Mouse (Mus musculus) splenic B cell, adult 2 months (primary cell): ENCODE data around the gene Ptma.
"Not testable (repeated sequence)": the region's sequence is repeated elsewhere in the genome, so short reads cannot be mapped to it uniquely, and the experiment has no call there.

Experiments
- DNase-seq: peaks from one replicate; pipeline ENCODE4 v3.0.0-alpha.2; 2011; ENCODE audit warnings: low read depth, low spot score
- H3K27me3 ChIP-seq: 2 replicates; pipeline ENCODE4 v1.6.1; 2012; ENCODE audit warnings: mild to moderate bottlenecking, low read length, moderate library complexity, mixed read lengths; ENCODE audit not compliant: control insufficient read depth, poor library complexity, insufficient read depth, severe bottlenecking
- H3K36me3 ChIP-seq: 2 replicates; pipeline ENCODE4 v1.6.1; 2012; ENCODE audit warnings: mild to moderate bottlenecking, low read length, moderate library complexity, mixed read lengths; ENCODE audit not compliant: control insufficient read depth, poor library complexity, insufficient read depth, severe bottlenecking

The Ptma gene

DNA sequence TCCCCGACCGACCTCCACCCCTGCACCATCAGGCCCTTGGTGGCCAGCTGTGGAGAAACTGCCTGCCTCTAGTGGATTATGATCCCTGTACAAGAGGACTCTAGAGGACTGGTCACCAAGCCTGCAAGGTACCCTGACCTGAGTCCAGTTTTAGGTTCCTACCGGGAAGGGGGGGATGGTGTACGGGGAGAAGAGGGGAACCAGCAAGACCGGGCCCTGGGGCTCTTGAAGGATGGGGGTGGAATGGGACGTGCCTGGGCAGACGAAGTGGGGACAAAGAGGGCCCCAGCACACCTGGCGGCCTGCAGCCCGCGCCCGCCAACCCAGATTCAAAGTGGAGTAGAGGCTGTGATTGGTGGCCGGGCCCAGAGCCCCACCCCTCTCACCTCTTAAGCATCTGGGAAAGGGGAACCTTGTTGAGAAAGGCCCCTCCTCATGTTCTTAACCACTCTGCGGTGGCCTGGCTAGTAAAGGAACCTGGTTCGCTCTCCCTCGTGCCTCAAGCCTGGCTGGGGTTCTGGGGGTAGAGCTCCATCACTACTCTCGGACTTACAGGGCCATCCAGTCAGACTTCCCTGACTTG, 23.3 kb upstream of the Ptma start:
- no peaks in the 10 kb centered on the region for H3K36me3 ChIP-seq
- H3K27me3 ChIP-seq = no peaks in the 10 kb centered on the region
- DNase-seq = peak; percentile 83

DNA sequence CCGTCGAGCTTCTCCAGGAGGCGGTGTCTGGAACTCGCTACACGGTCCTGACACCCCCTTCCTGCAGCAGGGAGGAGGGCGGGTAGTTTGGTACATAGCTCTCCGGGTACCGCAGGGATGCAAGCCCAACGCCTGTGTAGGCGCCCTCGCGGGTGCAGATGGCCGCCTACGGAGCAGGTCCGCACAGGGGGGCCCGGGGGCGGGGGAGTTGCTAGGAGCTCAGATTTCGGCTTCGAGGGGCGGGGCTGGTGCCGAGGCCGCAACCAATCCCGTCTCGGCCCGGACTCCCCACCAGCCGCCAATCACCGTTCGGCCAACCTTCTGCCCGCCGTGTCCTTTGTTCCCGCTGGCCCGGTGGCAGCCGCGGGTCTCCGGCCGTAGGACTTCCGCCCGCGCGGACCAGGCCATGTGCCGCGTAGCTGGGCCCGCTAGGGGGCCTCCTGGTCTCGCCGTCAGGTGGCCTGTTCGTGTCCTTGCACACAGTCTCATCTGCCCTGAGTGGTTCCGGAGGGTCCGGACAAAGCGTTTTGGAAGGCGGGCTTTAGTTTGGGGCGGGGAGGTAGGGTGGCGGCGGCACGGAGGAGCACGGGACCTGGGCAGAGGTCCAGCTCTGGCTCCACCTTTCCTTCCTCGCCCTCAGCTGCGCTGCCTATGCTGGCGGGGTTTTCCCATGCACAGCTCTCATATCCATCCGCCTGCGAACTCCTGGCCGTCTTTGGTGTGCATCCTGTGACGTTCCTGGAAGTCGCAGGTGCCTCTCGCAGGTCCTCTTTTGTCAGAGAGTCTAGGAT, 22.4 kb upstream of the Ptma start:
- H3K27me3 ChIP-seq = no peaks in the 10 kb centered on the region
- DNase-seq = peak; percentile 83
- no peaks in the 10 kb centered on the region for H3K36me3 ChIP-seq

DNA sequence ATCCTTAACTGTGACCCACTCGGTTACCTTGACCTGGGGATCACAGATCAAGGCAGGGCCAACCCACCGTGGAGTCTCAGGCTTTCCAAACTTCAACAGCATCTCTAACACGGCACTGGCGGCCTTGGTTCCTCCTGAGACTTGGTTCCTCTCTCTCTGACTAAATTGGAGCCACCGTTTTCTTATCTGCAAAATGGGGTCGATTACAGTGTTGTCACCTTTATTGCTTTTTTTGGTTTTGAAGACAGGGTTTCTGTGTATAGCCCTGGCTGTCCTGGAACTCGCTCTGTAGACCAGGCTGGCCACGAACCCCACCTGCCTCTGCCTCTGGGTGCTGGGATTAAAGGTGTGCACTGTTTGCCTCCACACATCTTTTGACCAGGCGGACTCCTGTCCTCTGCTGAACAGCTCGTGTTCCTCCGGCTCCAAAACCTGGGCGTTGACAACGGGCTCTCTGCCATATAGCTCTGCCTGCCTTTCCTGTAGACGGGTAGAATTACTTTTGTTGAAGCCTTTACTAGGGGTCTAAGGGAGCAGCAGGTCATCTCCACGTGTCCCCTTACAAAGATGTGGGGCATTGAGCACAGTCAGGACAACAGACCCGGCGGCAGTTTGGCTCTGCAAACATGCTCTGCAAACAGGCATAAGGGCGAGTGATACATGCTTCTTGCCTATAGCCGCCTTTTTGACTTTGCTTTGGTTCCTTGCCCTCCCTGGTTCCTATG, 21.7 kb upstream of the Ptma start:
- DNase-seq = no peak

DNA sequence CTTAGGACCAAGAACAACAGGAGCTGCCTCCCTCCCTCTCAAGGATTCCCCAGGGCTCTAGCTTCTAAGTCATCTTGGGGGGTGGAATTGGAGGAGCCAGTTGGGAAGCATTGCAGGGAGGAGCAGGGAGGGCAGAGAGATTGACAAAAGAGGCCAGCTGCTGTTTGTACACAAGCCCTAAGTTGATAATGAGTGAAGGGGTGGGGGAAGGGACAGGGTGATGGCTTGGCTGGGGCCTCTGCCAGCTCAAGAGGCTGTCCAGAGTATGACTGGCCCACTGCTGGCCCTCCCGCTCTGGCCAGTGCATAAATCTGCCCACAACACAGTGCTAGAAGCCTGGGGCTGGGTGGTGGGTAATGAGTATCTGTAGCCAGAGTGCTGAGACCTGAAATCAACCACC, 21.1 kb upstream of the Ptma start:
- no peaks in the 10 kb centered on the region for H3K27me3 ChIP-seq
- H3K36me3 ChIP-seq = no peaks in the 10 kb centered on the region
- no peak for DNase-seq

More for the DNA sequence above, 21.7 kb upstream of the Ptma start:
- Histone ChIP-seq H3K27me3 (no peaks in the 10 kb centered on the region), H3K36me3 (no peaks in the 10 kb centered on the region)

DNA sequence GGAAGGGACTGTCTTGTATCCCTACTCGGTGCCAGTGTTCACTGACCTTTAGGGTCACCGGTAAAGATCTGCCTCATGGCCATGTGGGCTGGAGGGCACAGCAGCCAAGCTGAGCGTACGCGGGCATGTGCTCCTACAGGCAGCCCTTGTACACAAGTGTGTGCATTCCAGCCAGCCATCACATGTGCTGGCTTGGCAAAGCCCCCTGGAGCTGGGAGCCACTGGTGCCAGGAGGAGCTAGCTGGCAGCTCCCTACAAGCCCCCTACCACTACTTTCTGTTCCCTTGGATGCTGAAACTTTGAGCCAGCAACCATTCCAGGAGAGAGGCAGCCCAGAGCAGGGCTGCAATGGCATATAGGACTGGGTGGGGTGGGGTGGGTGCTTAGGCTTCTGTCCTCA, 20.1 kb upstream of the Ptma start:
- no peak for DNase-seq
- H3K27me3 ChIP-seq = no peaks in the 10 kb centered on the region
- no peaks in the 10 kb centered on the region for H3K36me3 ChIP-seq

DNA sequence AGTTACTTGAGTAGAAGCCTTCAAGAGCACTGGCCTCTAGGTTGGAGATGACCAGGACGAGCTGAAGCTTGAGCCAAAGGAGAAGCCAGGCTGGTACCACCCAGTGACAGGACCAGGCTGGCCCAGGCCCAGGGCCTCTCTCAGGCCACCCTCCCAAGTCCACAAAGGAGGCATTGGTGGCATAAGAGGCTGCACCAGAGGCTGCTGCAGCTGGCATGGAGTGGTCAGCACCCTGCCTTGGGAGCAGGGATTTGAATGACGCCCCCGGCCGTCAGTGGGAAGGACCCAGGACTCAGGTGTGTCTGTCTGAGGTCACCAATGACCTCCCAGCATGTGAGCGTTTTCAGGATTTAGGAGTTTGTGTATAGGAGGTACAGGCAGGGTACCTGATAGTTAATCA, 18.7 kb upstream of the Ptma start:
- no peak for DNase-seq
- Histone ChIP-seq H3K36me3 (no peaks in the 10 kb centered on the region), H3K27me3 (no peaks in the 10 kb centered on the region)

DNA sequence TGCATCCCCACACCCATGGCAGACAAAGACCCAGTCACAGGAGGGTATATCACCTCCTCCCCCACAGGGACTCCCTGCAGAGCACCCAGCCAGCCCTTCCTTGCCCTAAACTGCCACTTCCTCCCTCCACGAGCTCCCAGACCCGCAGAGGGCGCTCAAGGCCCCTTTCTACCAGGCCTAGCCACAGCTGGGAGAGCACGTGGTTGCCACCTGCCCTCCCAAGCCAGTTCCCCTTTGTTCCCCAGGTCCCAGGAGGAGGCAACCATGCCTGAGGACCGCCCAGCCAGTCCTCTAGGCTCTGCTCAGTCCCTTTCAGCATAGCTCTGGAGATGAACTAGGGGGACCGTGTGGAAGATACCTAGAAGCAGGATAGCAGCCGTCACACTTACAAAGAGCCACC, 17.1 kb upstream of the Ptma start:
- no peaks in the 10 kb centered on the region for H3K27me3 ChIP-seq
- DNase-seq = peak; percentile 93

DNA sequence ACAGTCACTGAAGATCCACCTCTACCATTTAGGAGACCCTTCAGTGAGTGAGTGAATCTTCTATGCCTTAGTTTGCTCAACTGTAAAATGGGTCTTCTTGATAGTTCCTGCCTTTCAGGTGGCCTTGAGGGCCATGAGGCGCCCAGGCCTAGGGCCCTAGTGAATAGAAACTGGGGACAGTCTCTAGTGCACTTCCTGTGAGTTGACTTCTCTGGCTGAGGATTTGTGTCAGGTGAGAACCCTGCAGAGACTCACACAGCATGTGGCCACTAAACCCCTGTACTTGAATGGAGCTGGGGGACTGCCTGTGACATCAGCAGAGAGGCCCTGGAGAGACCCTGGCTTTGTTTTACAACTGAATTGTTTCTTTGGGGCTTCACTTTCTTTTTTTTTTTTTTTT, 16.3 kb upstream of the Ptma start:
- peak; percentile 38 for DNase-seq
- Histone ChIP-seq H3K36me3 (no peaks in the 10 kb centered on the region), H3K27me3 (no peaks in the 10 kb centered on the region)

More for the DNA sequence above, 17.1 kb upstream of the Ptma start:
- no peaks in the 10 kb centered on the region for H3K36me3 ChIP-seq

DNA sequence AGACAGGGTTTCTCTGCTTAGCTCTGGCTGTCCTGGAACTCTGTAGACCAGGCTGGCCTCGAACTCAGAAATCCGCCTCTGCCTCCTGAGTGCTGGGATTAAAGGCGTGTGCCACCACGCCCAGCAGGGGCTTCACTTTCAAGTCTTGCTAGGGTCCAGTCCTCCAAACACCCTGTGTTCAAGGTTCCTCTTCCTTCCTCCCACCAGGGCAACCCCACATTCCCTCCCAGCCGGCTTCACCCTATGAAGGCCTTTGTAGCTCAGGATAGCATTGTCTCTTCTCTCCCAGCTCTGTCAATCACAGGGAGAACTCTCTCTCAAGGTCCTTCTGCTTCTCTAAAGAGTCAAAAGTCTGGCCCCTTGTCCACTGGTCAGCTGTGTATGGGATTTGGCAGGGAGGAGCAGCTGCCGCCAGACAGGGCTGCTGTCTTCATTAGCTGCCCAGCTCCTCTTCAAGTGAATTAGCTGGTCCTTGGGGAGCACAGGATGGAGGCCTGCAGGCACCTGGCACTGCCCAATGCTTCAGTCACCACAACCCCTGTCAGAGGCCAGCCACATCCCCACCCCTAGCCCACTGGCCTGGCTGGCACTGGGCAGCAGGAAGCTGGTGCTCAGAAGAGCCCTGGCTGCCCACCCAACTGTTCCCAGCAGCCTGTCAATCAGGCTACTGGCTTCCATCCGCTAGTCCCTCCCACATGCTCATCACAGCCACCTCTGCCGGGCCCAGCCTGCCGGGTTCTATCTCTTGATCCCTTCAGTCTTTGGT, 15.7 kb upstream of the Ptma start:
- Histone ChIP-seq H3K36me3 (no peaks in the 10 kb centered on the region), H3K27me3 (no peaks in the 10 kb centered on the region)
- DNase-seq = no peak

DNA sequence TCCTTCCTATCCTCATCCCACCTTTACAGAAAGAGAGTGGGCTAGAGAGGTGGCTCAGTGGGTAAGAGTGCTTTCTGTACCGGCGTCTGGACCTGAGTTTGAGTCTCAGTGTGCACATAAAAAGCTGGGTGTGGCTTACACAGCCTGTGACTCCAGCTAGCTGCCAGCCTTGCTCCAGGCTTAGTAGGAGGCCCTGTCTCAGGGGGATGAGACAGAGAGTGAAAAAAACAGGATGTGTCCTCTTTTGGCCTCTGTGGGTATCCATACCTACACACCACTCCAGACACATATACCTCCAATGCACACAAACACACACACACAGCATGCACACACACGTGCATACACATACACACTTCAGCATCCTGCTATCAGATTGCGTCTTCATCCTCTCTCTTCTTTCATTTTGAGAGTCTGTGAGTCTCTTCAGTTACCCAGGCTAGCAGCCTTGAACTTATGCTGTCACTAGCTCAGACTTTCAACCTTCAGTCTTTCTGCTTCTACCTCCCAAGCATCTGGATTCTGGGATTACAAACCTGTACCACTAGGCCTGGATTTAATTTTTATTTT, 14.3 kb upstream of the Ptma start:
- no peak for DNase-seq
- no peaks in the 10 kb centered on the region for H3K27me3 ChIP-seq

DNA sequence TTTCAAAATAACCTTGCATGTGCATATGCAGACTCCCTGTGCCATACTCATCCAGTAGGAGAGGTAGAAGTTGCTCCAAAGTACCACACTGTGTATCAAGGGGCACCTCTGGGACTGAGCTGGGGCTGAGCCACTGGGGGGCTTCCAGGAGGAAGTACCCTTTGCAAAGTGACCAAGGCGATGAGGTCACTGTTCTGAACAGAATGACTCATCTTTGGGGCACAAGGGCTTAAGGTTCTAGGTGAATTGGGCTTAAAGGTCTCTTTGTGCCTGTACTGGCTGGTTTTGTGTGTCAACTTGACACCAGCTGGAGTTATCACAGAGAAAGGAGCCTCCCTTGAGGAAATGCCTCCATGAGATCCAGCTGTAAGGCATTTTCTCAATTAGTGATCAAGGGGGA, 13.5 kb upstream of the Ptma start:
- not testable (repeated sequence) for H3K36me3 ChIP-seq, DNase-seq, H3K27me3 ChIP-seq

More for the DNA sequence above, 14.3 kb upstream of the Ptma start:
- H3K36me3 ChIP-seq = no peaks in the 10 kb centered on the region

DNA sequence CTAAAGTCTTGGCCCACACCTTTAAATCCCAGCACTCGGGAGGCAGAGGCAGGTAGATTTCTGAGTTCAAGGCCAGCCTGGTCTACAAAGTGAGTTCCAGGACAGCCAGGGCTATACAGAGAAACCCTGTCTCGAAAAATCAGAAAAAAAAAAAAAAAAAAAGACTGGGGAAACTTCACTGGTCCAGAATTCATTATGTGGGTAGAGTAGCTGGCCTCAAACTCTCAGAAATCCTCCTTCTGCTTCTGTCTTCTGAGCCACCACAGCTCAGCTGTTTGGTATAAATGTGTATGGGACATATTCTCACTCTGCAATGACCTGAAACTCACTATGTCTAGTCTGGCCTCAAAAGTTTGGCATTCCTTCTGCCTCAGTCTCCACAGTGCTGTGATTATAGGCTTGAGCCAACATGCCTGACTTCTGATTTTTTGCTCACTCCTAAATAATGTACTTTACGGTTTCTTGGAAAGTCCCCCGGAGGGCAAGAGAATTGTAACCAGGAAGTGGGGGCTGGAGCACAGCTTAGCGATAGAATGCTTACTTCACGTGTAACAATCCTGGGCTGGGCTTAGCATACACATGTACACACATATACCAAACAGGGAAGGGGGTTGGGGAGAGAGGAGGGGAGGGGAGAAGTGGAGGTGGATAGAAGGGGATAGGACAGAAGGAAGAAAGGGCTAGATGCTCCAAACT, 10.7 kb upstream of the Ptma start:
- Histone ChIP-seq H3K36me3 (no peaks in the 10 kb centered on the region), H3K27me3 (no peaks in the 10 kb centered on the region)
- DNase-seq = peak; percentile 56

DNA sequence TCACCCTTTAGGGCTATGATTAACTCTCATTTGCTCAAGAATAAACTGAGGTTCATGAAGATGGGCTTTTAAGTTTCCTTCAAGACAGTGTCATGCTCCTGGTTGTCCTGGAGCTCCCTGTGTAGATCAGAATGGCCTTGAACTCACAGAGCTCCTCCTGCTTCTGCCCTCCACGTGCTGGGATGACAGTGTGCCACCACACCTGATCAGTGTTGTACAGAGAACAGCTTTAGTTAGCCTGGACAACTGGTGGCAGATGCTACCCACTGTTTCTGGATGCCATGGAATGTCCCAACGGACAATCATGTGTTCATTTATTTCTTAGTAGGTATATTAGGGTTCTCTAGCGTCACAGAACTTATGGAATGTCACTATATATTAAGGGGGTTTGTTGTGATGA, 9.4 kb upstream of the Ptma start:
- no peak for DNase-seq
- Histone ChIP-seq H3K27me3 (no peaks in the 10 kb centered on the region), H3K36me3 (no peaks in the 10 kb centered on the region)

DNA sequence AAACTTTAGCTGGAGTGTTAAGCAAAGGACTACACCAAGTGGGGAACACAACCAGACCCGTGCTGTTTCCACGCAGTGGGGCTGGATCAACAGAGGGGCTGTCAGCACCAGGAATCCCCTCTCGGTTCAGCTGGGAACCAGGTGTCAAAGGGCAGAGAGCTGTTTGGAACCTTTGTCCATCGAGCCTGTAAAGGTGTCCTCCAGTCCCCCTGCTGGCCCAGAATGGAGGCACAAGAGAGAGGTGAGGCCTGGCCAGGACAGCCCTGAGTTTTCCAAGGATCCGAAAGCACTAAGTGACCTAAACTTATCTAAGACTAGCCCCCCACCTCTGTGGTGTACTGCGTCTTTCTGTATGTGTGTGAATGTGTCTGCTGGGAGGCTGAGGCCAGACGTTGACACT, 6.2 kb upstream of the Ptma start:
- peak; percentile 56 for DNase-seq
- Histone ChIP-seq H3K27me3 (no peaks in the 10 kb centered on the region), H3K36me3 (no peaks in the 10 kb centered on the region)
